Mouse (Mus musculus) CD8-positive naive resting alpha-beta T cell, adult 57 days (primary cell): ENCODE measurements around the gene 1700021F07Rik. TPM values are rescaled to one million over a fixed set of nuclear protein-coding genes. Genes with fewer than 3 reads are reported as not detected.

Experiments used
- total RNA-seq: library from RNA; stranded (reverse); gene quantifications from one replicate; pipeline ENCODE4 v1.2.4, GENCODE M21; 2023

Gene 1700021F07Rik
- not detected for total RNA-seq

DNA sequence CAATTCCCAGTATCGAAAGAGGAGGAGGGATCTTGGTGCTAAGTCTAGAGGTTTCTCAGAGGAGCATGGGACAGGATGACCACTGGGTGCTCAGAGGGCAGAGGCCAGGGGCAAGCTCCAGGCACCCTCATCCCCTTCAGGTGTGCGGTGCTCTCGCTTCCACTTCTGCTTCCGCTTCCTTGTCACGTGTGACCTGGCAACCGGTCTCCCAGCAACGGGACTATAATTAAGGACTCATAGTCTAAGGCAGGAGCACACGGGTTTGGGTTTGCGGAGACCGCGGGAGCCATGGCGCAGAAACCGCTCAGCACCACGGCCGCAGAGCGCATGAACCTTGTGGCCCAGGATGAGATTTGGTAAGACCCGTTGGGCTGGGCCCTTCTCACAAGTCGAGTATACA lies at the start of gene 1700021F07Rik:
Gene 1700021F07Rik (plus strand): TSS at position 211 of the 400 bp plus-strand sequence.

Other genes with a start within 250 kb of the 1700021F07Rik start
- gene Pmepa1, start 246.1 kb upstream of the 1700021F07Rik start, total RNA-seq: 19.5 TPM
- not detected for gene Ankrd60, start 55.8 kb downstream of the 1700021F07Rik start, total RNA-seq
- 17.6 TPM for gene Rab22a, start 137.2 kb downstream of the 1700021F07Rik start, total RNA-seq
- gene 1700010B08Rik, start 196.8 kb downstream of the 1700021F07Rik start, total RNA-seq: not detected
- gene Vapb, start 214.9 kb downstream of the 1700021F07Rik start, total RNA-seq: 41.8 TPM